Mouse (Mus musculus) embryonic fibroblast, embryonic 13.5 days (primary cell): Measurements from ENCODE around the gene 4930568D16Rik. TPM values are rescaled to one million over a fixed set of nuclear protein-coding genes. Genes with fewer than 3 reads are reported as not detected.

Experiments used
- H3K27ac ChIP-seq: 2 replicates; pipeline ENCODE4 v1.5.1; 2012; ENCODE audit warnings: low read length, control low read depth, inconsistent platforms; ENCODE audit not compliant: insufficient read depth
- H3K4me1 ChIP-seq: 2 replicates; pipeline ENCODE4 v1.6.1; 2011; ENCODE audit warnings: low read length; ENCODE audit not compliant: control insufficient read depth, insufficient read depth
- H3K4me3 ChIP-seq: 2 replicates; pipeline ENCODE4 v1.5.1; 2011; ENCODE audit warnings: mild to moderate bottlenecking, control low read depth, low read length; ENCODE audit not compliant: insufficient read depth
- CTCF ChIP-seq: IDR thresholded peaks from 2 replicates; pipeline ENCODE4 v1.5.1; 2011; ENCODE audit warnings: mild to moderate bottlenecking, control low read depth, low read length, moderate library complexity, borderline replicate concordance; ENCODE audit not compliant: insufficient read depth
- POLR2A ChIP-seq: IDR thresholded peaks from 2 replicates; pipeline ENCODE4 v1.6.1; 2011; ENCODE audit warnings: low read depth, mild to moderate bottlenecking, control low read depth, low read length, moderate library complexity
- polyA plus RNA-seq: library from polyadenylated mRNA; stranded (reverse); fragments of >200 nt; gene quantifications from 2 replicates; pipeline ENCODE4 v1.2.4, GENCODE M21; 2011; ENCODE audit warnings: low read depth; ENCODE audit not compliant: missing spikeins, insufficient read length

4930568D16Rik gene
- not detected in 2 replicates for polyA plus RNA-seq

DNA sequence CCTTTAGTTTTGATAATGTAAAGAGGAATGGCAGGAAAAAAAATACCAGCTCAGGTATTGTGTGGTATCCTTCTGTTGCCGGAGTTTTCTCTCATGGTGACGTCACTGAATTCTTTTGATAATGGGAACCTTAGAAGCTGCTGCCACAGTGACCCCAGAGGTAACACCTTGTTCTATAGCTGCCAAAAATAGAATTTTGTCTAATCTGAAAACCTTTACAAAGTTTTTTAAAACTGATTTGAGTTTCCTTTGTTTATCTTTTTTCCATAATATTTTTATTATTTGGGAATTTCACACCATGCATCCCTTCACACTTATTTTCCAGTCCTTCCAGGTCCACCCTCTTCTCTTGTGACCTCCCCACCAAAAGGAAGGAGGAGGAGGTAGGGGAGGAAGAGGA lies at the start of gene 4930568D16Rik:
Gene 4930568D16Rik (minus strand): TSS at position 101 of the 400 bp plus-strand sequence.
- no peak within 1 kb of the TSS for H3K4me3 ChIP-seq
- H3K4me1 ChIP-seq, result no peaks in the 10 kb centered on the region
- H3K27ac ChIP-seq, result no peak within 1 kb of the TSS
- TF ChIP-seq POLR2A (no peak), CTCF (no peak)

DNA sequence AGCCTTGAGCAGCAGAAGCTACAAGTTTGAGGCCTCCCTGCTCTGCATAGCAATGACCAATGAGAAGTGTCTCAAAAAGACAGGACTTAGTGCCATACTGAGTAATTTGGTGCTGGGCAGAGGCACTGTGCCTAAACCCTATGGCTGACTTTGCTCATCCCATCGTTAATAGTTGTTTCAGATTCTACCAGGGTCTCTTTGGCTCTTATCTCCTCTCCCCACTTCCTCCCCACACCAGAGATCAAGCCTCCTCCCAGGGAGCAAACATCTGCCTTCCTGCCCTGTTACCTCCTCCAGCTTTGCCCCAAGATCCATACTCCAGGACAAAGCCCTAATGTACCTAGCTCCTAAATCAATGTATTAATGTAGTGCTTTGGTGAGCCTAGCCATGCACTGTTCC lies 49.7 kb upstream of the 4930568D16Rik start:
- Histone ChIP-seq H3K27ac (no peak overlapping the region), H3K4me1 (no peaks in the 10 kb centered on the region), H3K4me3 (no peak overlapping the region)
- TF ChIP-seq POLR2A, result no peak
- no peak for TF ChIP-seq CTCF

DNA sequence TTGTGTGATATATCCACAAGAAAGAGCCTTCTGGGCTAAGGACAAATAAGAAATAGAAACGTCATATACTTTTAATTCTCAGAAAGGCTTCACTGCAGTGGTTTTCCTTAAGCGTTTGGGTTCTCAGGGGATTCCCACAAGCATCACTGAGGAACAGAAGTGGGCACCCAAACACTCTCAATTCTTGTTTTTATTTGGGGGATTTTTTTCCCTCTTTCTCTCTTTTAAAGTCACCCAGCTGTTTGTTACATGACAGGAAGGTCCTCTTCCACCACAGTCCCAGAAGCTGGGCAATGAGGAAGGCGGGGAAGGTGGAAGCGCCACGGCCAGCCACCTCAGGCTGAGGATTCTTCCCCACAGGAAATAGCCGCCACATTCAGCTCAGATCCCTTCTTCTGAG lies 48.9 kb upstream of the 4930568D16Rik start:
- TF ChIP-seq CTCF (no peak), POLR2A (no peak)
- H3K4me1 ChIP-seq, result no peaks in the 10 kb centered on the region
- no peak overlapping the region for H3K4me3 ChIP-seq
- H3K27ac ChIP-seq, result no peak overlapping the region

DNA sequence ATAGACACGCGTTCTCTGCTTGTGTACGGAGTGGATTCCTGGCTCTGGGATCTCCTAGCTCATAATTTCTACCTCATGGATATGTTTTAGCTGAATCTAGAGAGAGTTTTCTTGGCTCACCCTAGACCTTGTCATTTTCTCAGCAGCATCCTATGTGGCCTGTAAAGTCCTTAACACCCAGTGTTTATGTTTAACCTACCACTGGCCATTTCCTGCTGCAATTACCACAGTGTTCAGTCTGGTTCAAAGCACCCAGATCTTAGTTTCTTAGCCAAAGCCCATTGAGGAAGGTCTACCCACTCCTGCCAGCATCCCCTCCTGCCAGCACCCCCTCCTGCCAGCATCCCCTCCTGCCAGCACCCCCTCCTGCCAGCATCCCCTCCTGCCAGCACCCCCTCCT lies 45.3 kb upstream of the 4930568D16Rik start:
- no peak overlapping the region for H3K4me3 ChIP-seq
- no peak overlapping the region for H3K27ac ChIP-seq
- TF ChIP-seq POLR2A (no peak), CTCF (no peak)
- no peaks in the 10 kb centered on the region for H3K4me1 ChIP-seq

DNA sequence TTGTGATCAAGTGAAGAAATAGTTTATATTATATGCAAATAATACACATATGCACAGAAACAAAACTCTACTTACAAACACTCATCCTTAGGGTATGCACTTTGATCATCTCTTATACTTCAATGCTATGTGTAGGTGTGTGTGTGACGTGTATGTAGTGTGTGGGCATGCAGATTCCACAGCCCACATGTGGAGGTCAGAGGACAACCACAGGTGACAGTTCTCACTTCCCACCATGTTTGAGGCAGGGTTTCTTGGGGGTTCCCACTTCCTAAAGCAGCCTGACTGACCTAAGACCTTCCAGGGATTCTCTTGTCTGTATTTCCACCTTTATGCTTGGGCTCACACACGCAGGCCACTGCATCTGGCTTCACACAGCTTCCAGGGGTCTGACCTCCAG lies 44.7 kb upstream of the 4930568D16Rik start:
- no peaks in the 10 kb centered on the region for H3K4me1 ChIP-seq
- H3K27ac ChIP-seq, result no peak overlapping the region
- H3K4me3 ChIP-seq, result no peak overlapping the region
- TF ChIP-seq CTCF, result no peak
- no peak for TF ChIP-seq POLR2A

DNA sequence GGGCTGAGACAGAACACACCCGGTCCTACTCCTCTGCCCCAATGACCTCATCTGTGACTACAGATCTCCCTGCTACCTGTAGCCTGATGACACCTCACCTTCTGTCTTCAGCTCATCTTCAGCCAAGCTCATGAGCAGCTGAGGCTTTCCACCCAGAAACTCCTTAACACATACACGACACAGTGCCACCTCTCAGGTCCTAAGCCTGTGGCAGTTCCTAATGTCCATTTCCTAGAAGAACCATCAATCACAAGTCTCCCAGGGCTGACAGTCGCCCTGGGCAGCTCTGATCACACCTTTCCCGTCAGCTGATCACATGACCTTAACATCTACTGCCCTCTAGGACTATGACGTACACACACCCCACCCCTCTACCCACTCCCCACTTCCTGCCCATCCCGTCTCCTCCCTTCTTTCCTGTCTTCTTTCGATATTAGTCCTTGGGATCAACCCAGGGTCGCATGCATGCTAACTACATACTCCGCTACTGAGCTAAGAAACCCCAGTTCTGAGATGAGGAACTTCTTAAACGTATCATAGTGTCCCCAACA lies 44.2 kb upstream of the 4930568D16Rik start:
- Histone ChIP-seq H3K4me3 (no peak overlapping the region), H3K4me1 (no peaks in the 10 kb centered on the region), H3K27ac (no peak overlapping the region)
- TF ChIP-seq CTCF (no peak), POLR2A (no peak)

DNA sequence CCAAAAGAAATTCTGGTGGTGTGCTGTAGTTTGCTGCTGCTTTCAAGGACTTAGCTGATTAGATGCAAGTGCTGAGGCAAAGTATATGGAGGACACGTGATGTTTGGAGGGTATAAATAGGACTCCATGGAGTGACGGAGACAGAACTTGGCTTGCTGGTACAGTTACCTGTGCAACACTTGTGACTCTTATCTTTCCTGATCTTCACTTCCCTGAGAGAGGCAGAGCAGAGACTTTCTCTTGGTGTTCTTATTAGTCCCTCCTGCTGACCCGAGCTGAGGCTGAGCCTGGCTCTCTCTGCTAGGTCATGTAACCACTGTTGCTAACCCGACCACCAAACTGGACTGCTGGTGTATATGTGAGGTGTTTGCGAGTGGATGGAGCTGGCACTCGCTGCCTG lies 41.9 kb upstream of the 4930568D16Rik start:
- H3K27ac ChIP-seq, result no peak overlapping the region
- H3K4me1 ChIP-seq, result no peaks in the 10 kb centered on the region
- H3K4me3 ChIP-seq, result no peak overlapping the region
- TF ChIP-seq POLR2A (no peak), CTCF (no peak)

DNA sequence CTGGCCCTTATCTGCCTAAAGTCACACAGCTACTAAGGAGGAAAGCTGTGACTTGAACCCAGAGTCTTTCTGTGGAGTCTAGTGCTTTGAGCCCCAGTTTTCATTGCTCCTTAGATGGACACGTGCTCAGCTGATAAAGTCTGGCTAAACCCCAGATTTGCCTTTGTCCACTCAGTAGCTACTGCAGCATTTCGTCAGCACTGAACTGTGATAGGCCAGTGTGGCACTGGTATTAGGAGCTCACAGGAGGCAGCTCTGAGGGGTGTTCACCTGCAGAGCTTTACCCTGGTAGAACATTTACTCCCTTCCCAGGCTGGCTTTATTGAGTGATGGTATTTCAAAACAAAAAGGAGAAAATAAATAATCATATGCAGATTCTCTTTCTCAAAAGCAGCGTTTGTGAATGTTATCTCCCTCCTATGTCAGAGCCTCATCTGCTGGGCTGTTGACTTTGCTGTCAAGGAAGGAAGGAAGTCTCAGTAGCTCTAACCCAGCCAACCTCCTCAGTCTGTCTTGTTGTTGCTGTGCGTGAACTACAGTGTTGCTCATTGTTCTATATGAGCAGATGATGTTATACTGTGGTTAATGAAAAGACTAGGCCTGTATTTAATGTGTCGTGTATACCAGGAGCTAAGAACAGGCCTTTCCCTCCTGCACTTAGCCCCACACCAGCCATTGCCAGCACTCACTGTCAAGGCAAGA lies 41.0 kb upstream of the 4930568D16Rik start:
- TF ChIP-seq POLR2A (no peak), CTCF (no peak)
- no peaks in the 10 kb centered on the region for H3K4me1 ChIP-seq
- no peak overlapping the region for H3K4me3 ChIP-seq
- H3K27ac ChIP-seq, result no peak overlapping the region

DNA sequence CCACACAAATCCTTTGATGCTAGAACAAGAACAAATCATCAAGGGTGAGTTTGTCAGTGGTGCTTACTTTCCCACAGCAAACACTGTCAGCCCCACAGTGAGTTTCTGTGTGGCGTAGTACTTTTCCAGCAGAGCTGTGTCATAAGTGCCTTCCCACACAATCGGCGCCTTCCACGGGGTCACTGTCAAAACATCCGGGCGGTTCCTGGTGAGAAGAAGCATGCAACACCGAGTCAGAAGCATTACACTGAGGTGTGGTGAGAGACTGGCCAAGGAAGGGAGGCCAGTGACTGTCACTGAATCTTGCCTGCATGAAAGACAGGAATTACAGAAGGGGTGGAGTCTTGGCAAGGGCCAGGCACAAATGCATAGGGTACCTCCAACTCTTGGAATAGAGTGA lies 40.3 kb upstream of the 4930568D16Rik start:
- Histone ChIP-seq H3K27ac (no peak overlapping the region), H3K4me1 (no peaks in the 10 kb centered on the region), H3K4me3 (no peak overlapping the region)
- TF ChIP-seq CTCF, result no peak
- no peak for TF ChIP-seq POLR2A

DNA sequence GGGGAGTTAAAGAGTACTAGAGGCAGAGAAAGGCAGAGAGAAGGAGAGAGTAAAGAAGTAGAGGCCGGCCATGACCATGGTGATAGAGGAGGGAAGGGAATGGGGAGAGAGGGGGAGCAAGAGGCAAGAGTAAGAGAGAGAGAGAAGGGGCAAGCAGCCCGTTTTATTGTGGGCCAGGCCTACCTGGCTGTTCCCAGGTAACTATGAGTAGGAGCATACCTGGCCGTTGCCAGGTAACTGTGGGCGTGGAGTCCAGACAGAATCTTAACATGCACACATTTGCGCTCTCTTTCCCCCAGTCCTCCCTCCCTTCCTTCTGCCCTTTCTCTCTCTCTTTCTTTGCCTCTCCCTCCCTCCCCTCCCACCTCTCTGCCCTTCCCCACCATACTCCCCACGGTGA lies 39.7 kb upstream of the 4930568D16Rik start:
- Histone ChIP-seq H3K4me3 (no peak overlapping the region), H3K4me1 (no peaks in the 10 kb centered on the region), H3K27ac (no peak overlapping the region)
- TF ChIP-seq CTCF (no peak), POLR2A (no peak)

DNA sequence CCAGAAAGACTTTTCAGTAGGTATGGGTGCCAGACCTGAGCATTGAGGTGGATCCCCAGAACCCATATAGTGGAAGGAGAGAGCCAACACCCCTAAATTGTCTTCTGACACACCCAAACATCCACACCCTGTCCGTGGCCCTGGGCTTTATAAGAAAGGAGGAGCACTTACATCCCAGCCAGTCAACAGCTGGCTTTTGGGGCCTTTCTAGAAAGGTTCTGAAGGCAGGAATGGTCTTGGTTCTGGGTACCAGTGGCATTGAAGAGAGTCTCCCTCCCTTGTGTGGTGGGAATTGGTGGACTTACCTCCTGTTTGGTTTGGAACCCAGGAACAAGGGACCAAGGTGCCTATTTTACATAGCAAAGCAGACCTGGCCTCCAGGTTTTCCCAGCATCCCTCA lies 39.1 kb upstream of the 4930568D16Rik start:
- TF ChIP-seq POLR2A (no peak), CTCF (no peak)
- Histone ChIP-seq H3K4me1 (no peaks in the 10 kb centered on the region), H3K4me3 (no peak overlapping the region), H3K27ac (no peak overlapping the region)
